Mouse (Mus musculus): ENCODE data around the gene Nop2.
"Not testable (repeated sequence)": the region's sequence is repeated elsewhere in the genome, so short reads cannot be mapped to it uniquely, and the experiment has no call there.

Gene Nop2

GRCm38 (mm10) chr6:125153018-125153389 is 21.3 kb downstream of the Nop2 start:
- no peak for DNase-seq (ENCODE audit: low spot score in 2 of 2)

- DNase-seq (ENCODE audit: low spot score in 2 of 2): no peak
These were observed 22.0 kb downstream of the Nop2 start for GRCm38 (mm10) chr6:125153682-125154081.

- DNase-seq (ENCODE audit: low spot score in 2 of 2): no peak
These were observed 22.8 kb downstream of the Nop2 start for GRCm38 (mm10) chr6:125154550-125154949.

GRCm38 (mm10) chr6:125155262-125155661 is 23.6 kb downstream of the Nop2 start:
- no peak for DNase-seq (ENCODE audit: low spot score in 2 of 2)

GRCm38 (mm10) chr6:125156491-125156890 is 24.8 kb downstream of the Nop2 start:
- no peak for DNase-seq (ENCODE audit: low spot score in 2 of 2)

- DNase-seq (ENCODE audit: low spot score in 2 of 2): no peak
These were observed 25.4 kb downstream of the Nop2 start for GRCm38 (mm10) chr6:125156903-125157614.

GRCm38 (mm10) chr6:125158944-125159492 is 27.3 kb downstream of the Nop2 start:
- DNase-seq (ENCODE audit: low spot score in 2 of 2): no peak

GRCm38 (mm10) chr6:125159773-125160557 is 28.3 kb downstream of the Nop2 start:
- no peak for DNase-seq (ENCODE audit: low spot score in 2 of 2)

GRCm38 (mm10) chr6:125160558-125160853 is 28.8 kb downstream of the Nop2 start:
- DNase-seq (ENCODE audit: low spot score in 2 of 2): no peak

- DNase-seq (ENCODE audit: low spot score in 2 of 2): no peak
These were observed 29.4 kb downstream of the Nop2 start for GRCm38 (mm10) chr6:125160854-125161760.

- peak in 1 of 2 experiments; percentile 75 for DNase-seq (ENCODE audit: low spot score in 2 of 2)
These were observed 30.3 kb downstream of the Nop2 start for GRCm38 (mm10) chr6:125161971-125162370.

- DNase-seq (ENCODE audit: low spot score in 2 of 2): not testable (repeated sequence)
These were observed 31.1 kb downstream of the Nop2 start for GRCm38 (mm10) chr6:125162615-125163305.

GRCm38 (mm10) chr6:125163801-125164657 is 32.3 kb downstream of the Nop2 start:
- DNase-seq (ENCODE audit: low spot score in 2 of 2): no peak

GRCm38 (mm10) chr6:125164672-125165327 is 33.1 kb downstream of the Nop2 start:
- DNase-seq (ENCODE audit: low spot score in 2 of 2): peak in 1 of 2 experiments; percentile 64

GRCm38 (mm10) chr6:125165328-125165891 is 33.7 kb downstream of the Nop2 start:
- peak; percentile 89 to 97 for DNase-seq (ENCODE audit: low spot score in 2 of 2)

- DNase-seq (ENCODE audit: low spot score in 2 of 2): peak in 1 of 2 experiments; percentile 47
These were observed 34.5 kb downstream of the Nop2 start, which contains the start of gene Gapdh for GRCm38 (mm10) chr6:125166051-125166751. Gapdh (minus strand) TSS chr6:125166467.

- DNase-seq (ENCODE audit: low spot score in 2 of 2): no peak
These were observed 35.3 kb downstream of the Nop2 start for GRCm38 (mm10) chr6:125166861-125167650.

- no peak for DNase-seq (ENCODE audit: low spot score in 2 of 2)
These were observed 36.4 kb downstream of the Nop2 start for GRCm38 (mm10) chr6:125168086-125168485.
